Mouse (Mus musculus) small intestine, adult 2 months (tissue): ENCODE data around the gene Cacna1d.

Experiments used
- CTCF ChIP-seq: fragments of 200-500 bp; IDR thresholded peaks from 2 replicates; pipeline ENCODE4 v1.5.1; 2012; ENCODE audit warnings: low read depth, mild to moderate bottlenecking, control low read depth, inconsistent platforms, low read length, moderate library complexity, mixed read lengths; ENCODE audit not compliant: insufficient replicate concordance, insufficient read length; ENCODE audit errors: extremely low read depth
- POLR2A ChIP-seq: fragments of 200-500 bp; IDR thresholded peaks from 2 replicates; pipeline ENCODE4 v1.6.1; 2012; ENCODE audit warnings: low read depth, mild to moderate bottlenecking, control low read depth, inconsistent platforms, low read length, moderate library complexity

- TF ChIP-seq CTCF, result no peak
- no peak for TF ChIP-seq POLR2A
Measured at GRCm38 (mm10) chr14:30015008-30015407, 476.2 kb downstream of the Cacna1d start.
